Mouse (Mus musculus): ENCODE results near the gene Rab17. TPM values are rescaled to one million over a fixed set of nuclear protein-coding genes. Genes with fewer than 3 reads are reported as not detected.
A peak's percentile ranks its signal among the peaks of the same experiment; 100 is the strongest.

Gene Rab17
- total RNA-seq (2021) = not detected

GRCm38 (mm10) chr1:90969347-90969784 is at the start of gene Rab17:
Gene Rab17, minus strand, starts transcription at chr1:90969661.
- no peak for DNase-seq (ENCODE audit: low spot score in 2 of 2)
- intact Hi-C loops (cut with DNase I) = no loop called here

- intact Hi-C loops (cut with DNase I) = no loop called here
- no peak for DNase-seq (ENCODE audit: low spot score in 2 of 2)
Measured at GRCm38 (mm10) chr1:91017111-91017758, 47.8 kb upstream of the Rab17 start.

GRCm38 (mm10) chr1:91015571-91015970 is 46.1 kb upstream of the Rab17 start:
- intact Hi-C loops (cut with DNase I) = no loop called here
- no peak for DNase-seq (ENCODE audit: low spot score in 2 of 2)

- DNase-seq (ENCODE audit: low spot score in 2 of 2) = no peak
- intact Hi-C loops (cut with DNase I) = no loop called here
Measured at GRCm38 (mm10) chr1:91013803-91014202, 44.3 kb upstream of the Rab17 start.

GRCm38 (mm10) chr1:91011336-91011735 is 41.9 kb upstream of the Rab17 start:
- intact Hi-C loops (cut with DNase I) = no loop called here
- no peak for DNase-seq (ENCODE audit: low spot score in 2 of 2)

GRCm38 (mm10) chr1:91010716-91011115 is 41.3 kb upstream of the Rab17 start:
- no peak for DNase-seq (ENCODE audit: low spot score in 2 of 2)
- intact Hi-C loops (cut with DNase I) = no loop called here

GRCm38 (mm10) chr1:91010216-91010615 is 40.8 kb upstream of the Rab17 start:
- intact Hi-C loops (cut with DNase I) = no loop called here
- DNase-seq (ENCODE audit: low spot score in 2 of 2) = no peak

- no peak for DNase-seq (ENCODE audit: low spot score in 2 of 2)
- intact Hi-C loops (cut with DNase I) = no loop called here
Measured at GRCm38 (mm10) chr1:91009266-91009665, 39.8 kb upstream of the Rab17 start.

GRCm38 (mm10) chr1:91008746-91009145 is 39.3 kb upstream of the Rab17 start:
- DNase-seq (ENCODE audit: low spot score in 2 of 2) = no peak
- intact Hi-C loops (cut with DNase I) = no loop called here

GRCm38 (mm10) chr1:91008147-91008682 is 38.8 kb upstream of the Rab17 start:
- DNase-seq (ENCODE audit: low spot score in 2 of 2) = no peak
- intact Hi-C loops (cut with DNase I) = no loop called here

GRCm38 (mm10) chr1:91006708-91007107 is 37.2 kb upstream of the Rab17 start:
- no peak for DNase-seq (ENCODE audit: low spot score in 2 of 2)
- intact Hi-C loops (cut with DNase I) = no loop called here

GRCm38 (mm10) chr1:91006037-91006436 is 36.6 kb upstream of the Rab17 start:
- no peak for DNase-seq (ENCODE audit: low spot score in 2 of 2)
- intact Hi-C loops (cut with DNase I) = no loop called here

GRCm38 (mm10) chr1:91003522-91004253 is 34.2 kb upstream of the Rab17 start:
- no peak for DNase-seq (ENCODE audit: low spot score in 2 of 2)
- intact Hi-C loops (cut with DNase I) = no loop called here

- intact Hi-C loops (cut with DNase I) = no loop called here
Measured at GRCm38 (mm10) chr1:91002641-91003040, 33.2 kb upstream of the Rab17 start.

GRCm38 (mm10) chr1:91001871-91002539 is 32.5 kb upstream of the Rab17 start:
- no peak for DNase-seq (ENCODE audit: low spot score in 2 of 2)
- intact Hi-C loops (cut with DNase I) = no loop called here

More at GRCm38 (mm10) chr1:91002641-91003040, 33.2 kb upstream of the Rab17 start:
- DNase-seq (ENCODE audit: low spot score in 2 of 2) = no peak

GRCm38 (mm10) chr1:91001101-91001500 is 31.6 kb upstream of the Rab17 start:
- DNase-seq (ENCODE audit: low spot score in 2 of 2) = no peak
- intact Hi-C loops (cut with DNase I) = no loop called here

- DNase-seq (ENCODE audit: low spot score in 2 of 2) = no peak
- intact Hi-C loops (cut with DNase I) = no loop called here
Measured at GRCm38 (mm10) chr1:90999911-91000601, 30.6 kb upstream of the Rab17 start.

- intact Hi-C loops (cut with DNase I) = no loop called here
- DNase-seq (ENCODE audit: low spot score in 2 of 2) = no peak
Measured at GRCm38 (mm10) chr1:90998891-90999611, 29.6 kb upstream of the Rab17 start.

- intact Hi-C loops (cut with DNase I) = no loop called here
- DNase-seq (ENCODE audit: low spot score in 2 of 2) = peak; percentile 78 to 84
Measured at GRCm38 (mm10) chr1:90998268-90998890, 28.9 kb upstream of the Rab17 start, which contains the start of gene Lrrfip1. Gene Lrrfip1, plus strand, starts transcription at chr1:90998737.

All from left cerebral cortex, postnatal 36 days (tissue).